Mouse (Mus musculus) megakaryocyte progenitor cell, adult 5-6 weeks (primary cell): ENCODE measurements around the gene Mgp. TPM values are rescaled to one million over a fixed set of nuclear protein-coding genes. Genes with fewer than 3 reads are reported as not detected.
"Not testable (repeated sequence)": the region's sequence is repeated elsewhere in the genome, so short reads cannot be mapped to it uniquely, and the experiment has no call there.

Experiments
- ATAC-seq: replicated peaks from 2 replicates; pipeline ENCODE4 v1.8.0; 2016; ENCODE audit warnings: mild to moderate bottlenecking, moderate TSS enrichment, inconsistent platforms; ENCODE audit not compliant: poor library complexity
- total RNA-seq, 2 experiments: library from RNA; stranded (forward) in 1 of 2; stranded (reverse) in 1 of 2; fragments of 157-497, 149-512 nt in 1 of 2; fragments of 200-1000 nt in 1 of 2; gene quantifications; 2 replicates each; pipeline versions ENCODE4 v1.2.3 to v1.2.4; 2015 to 2017

Mgp gene
- total RNA-seq, 2 experiments from 2014 or later = not detected

DNA sequence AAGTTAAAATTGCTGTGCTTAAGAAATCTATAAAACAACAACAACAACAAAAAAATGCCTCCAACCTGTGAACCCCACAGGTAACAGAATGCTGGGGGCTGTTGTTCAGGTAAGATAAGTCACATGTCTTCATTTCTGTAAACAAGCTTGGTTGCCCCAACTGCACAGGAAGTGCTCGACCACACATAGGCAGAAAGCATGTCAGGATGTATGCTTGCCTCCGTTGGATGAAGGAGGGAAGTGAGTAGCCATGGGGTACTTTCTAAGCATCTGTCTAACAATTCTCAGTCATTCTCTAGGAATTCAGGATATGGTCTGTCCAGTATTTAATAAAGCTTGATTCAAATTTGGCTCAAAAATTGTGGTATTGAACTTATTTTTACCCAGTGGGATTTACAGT lies 23.3 kb upstream of the Mgp start:
- peak; percentile 36 for ATAC-seq

DNA sequence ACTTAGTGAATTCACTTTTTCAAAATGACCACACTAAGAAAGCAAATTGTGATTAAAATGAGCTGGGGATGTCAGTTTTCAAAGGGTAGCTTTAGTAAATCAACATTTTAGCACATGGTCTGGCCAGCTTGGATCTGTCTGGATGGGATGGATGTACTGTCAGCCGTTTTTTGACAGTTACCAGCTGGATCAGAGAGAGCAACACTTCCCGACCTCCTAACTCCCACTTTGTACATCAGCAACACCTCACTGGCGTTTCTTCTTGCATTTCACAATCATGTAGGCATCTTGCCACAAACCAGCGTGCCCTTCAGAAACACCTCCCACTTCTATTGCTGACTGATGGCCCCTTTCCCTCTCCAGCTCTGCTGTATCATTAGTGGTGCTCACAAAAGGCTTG lies 22.6 kb upstream of the Mgp start:
- ATAC-seq = peak; percentile 42

DNA sequence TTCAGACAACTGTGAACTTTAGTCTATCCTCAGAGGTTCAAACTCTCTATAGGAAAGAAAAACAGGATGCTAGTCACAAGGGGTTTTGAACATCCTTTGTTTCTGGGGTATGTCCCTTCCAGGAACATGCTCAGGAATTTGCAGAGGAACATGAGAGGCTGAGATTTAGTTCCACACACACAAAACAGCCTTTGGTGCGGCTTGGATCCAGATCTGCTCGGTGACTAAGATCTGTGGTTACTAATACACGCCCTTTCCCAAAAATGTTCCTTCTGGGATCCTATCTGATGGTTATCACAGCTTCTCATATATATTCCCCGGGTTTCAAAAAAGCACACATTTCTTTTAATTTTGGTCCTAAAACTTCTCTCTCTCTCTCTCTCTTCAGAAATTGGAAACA lies 22.2 kb upstream of the Mgp start:
- ATAC-seq = no peak

DNA sequence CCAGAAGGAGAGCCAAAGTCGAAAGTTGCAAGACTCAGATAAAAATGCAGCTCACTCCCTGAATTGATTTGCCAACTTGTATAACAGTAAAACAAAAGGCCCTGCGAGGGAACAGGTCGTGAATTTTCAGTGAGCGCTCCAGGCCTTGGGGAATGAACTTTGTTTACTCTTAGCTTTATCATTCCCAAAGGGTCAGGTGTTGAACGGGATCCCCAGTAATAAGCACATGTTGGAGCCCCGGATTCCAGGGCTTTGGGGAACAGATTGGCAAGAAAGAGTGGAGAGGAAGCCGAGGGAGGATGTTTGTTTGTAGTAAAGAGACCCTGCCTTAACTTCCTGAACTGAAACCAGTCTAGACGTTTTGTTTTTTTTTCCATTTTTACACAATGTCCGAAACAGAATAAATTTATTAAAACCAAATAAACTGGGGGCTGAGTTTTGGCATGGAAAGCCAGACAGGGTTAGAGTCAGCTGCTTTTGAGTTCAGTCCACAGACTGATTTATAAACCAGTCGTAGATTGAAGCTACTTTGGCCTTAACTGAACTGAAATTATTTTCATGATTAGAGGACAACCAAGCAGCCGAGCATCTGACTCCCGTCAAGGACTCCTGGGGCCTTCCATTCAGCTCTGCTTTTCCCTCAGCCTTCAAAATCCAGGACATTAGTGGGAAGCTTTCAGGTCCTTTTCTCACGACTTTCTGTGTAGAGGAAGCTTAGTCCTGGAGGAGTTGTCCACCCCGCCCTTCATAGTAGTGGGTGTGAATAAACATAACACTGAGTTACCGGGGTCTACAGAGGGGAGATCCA lies 19.1 kb upstream of the Mgp start:
- no peak for ATAC-seq

DNA sequence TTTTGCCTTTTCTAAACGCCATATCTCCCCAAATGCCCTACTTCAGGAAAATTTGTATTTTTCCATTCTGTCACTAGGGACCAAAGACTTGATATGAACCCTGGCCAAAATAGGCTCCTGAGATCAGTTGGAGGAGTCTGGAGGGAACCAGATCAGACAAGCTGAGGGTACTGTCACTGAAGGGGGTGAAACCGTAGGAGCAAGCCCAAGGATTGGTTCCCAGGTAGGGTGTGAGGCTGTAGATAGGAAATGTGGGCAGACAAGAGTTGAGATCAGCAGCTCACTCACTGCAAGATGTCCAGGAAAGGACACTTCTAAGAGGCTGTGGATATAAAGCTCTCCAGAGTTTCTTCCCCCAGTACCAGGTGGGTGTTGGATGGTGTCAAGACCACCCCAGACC lies 16.4 kb upstream of the Mgp start:
- ATAC-seq = peak; percentile 90

DNA sequence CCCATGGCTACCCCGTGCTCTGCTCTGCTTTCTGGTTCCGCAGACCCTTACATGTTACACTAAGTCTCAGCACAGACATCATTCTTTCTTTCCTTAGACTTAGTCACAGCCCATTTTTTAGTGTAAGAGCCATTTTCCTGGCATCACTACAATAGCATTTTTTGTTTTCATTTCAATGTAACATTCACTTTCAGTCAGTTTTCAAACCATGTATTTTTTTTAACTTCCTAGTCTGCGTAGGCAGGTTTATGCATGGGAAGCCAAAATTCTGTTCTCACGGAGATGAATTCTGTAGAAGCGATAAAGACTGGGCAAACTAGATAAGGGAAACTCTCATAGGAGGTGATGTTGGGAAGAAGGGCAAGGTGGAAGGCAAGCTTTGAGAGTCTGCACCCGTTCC lies 13.9 kb upstream of the Mgp start:
- no peak for ATAC-seq

DNA sequence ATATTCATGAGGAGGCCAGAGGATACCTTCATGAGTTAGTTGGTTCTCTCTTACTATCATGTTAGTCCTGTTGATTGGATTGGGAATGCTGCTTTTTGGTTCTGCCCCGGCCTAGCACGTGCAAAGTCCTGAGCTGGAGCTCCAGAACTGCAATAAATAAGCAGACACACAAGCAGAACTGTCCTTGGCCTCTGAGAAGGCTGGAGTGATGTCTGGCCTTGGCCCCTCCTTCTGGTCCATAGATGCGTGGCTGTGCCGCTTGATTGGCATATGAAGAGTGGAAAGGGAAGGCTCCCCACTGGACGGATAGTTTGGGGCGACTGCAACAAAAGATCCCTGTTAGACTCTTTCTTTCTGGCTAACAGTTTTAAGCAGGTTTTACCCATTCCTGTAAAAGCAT lies 13.4 kb upstream of the Mgp start:
- no peak for ATAC-seq

DNA sequence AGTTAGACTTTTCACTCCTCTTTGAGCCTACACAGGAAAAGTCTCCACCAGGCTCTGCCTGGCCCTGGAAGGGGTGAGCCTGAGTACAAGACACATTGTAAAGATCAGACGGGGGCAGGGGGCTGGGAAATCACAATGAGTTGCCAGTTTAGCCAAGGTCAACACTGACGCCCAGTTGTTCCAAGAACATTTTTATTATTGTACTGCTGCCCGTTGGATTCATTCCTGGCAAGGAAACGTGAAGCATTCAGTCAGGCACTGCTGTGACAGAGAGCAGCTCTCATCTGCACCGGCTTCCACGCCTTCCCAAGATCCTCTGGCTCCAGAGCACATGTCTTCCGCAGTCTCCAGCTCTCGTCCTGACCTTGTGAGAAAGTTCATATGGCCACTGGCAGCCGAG lies 12.2 kb upstream of the Mgp start:
- no peak for ATAC-seq

DNA sequence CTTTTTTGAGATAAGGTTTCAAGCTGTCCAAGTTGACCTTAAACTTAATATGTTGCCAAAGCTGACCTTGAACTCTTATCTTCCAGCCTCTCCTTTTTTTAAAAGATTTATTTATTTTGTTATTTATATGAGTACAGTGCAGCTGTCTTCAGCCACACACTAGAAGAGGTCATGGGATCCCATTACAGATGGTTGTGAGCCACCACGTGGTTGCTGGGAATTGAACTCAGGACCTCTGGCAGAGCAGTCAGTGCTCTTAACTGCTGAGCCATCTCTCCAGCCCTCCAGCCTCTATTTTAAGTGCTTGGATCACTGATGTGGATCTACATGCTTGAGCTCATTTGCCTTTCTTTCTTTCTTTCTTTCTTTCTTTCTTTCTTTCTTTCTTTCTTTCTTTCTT lies 9.1 kb upstream of the Mgp start:
- ATAC-seq = not testable (repeated sequence)

DNA sequence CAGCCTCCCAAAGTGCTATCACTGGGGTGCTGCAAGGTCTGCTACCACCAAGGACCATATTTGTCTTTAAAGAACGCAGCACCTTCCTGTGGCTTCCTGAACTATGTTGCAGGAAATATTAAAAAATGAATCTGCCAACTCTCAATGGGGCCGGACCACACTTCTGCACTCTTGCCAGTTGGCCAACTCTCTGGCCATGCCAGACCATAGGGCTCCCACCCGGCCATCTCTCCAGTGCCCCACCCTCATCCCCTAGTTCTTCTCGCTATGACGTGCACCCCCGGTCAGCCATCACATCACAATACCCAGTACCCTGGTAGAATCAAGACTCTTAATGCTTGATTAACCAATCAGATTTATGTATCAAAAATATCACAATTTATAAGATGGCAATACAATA lies 8.3 kb upstream of the Mgp start:
- no peak for ATAC-seq

DNA sequence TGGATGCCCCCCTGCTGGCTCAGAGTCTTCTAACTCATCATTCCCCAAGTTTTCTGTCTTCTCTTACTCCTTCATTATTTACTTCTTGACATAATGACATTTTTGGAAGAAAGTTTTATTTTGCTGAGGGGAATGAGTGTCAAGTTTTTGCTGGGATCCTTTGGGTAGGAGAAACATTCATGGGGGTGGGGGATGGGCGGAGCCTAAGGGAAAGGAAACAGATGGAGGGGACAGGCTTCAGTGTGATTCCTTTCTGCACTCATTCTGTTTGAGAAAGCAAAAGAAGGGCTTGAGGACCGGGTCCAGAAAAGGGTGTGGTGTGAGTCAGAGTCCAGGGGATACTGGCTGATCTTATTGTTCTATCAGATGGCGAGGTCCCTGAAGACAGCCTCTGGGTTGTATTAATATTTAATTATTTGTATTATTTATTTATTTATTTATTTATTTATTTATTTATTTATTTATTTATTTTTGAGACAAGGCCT lies 7.8 kb upstream of the Mgp start:
- ATAC-seq = no peak

DNA sequence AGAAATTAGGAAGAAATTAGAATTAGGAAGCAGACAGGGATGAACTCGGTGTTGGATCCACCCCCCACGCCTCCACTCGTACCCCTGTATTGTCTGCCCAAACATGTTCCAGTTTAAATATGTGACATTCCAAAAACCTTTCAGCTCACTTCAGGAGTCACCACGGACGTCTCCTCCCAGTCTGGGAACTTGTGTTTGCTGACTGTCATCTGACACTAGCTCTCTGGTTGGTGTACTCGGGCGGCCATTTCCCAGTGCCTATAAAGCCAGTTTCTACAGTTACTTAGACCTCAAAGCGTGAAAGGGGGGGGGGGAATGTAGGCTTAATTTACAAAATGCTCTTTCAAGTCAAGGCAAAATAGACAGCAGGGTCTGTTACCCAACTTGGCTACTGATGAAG lies 6.1 kb upstream of the Mgp start:
- ATAC-seq = no peak

DNA sequence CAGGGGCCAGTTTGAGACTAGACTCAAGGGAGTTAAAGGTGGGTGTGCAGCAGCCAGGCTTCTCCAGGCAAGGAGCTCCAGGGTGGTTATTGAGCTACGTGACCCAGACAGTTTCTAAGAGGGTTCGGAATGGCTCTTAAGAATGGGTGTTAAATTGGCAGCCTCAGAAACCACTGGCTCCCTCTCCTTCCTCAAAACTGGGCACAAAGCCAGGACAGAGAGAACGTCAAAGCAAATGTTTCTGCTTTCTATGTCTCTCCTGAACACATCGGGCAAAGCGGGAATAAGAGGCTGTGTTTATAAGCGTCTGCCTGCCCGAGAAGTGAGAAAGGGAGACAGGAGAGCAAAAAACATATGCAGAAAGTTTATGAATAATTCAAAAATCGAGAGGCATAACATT lies 1.0 kb downstream of the Mgp start:
- ATAC-seq = peak; percentile 58

DNA sequence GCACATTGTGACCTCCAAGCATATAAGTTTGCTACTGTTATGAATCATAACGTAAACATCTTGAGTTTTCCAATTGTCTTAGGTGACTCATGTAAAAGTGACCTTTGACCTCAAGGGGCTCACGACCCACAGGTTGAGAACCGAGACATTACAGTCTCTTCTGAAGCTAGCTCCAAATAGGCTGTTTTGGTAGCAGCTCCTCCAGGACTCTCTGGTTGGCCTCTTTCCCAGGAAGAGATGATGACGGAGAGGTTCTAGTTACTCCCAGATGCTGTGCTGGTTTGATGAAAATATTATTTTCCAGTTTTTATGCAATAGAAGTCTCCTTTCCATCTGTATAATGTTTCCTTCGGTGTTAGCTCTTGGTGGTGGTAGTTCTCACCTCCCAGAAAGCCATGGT lies 6.7 kb downstream of the Mgp start:
- no peak for ATAC-seq

DNA sequence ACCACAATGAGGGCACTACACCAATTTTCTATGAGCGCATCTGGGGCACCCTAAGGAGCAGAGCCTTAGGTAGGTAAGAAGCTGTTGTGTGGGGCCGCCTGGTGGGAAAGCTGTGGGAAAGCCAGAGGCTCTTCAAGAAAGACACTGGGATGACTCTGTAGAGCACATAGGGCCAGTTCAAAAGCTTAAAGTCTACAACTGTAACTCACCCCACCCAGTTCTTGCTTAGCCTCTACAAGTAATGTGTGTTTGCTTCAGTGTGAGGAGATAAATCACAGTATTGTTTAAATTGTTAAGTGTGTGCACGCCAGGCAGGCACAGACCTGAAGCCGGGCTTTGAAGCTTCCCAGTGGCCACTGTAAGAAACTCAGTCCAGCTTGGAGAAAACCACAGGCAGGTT lies 9.5 kb downstream of the Mgp start:
- no peak for ATAC-seq

DNA sequence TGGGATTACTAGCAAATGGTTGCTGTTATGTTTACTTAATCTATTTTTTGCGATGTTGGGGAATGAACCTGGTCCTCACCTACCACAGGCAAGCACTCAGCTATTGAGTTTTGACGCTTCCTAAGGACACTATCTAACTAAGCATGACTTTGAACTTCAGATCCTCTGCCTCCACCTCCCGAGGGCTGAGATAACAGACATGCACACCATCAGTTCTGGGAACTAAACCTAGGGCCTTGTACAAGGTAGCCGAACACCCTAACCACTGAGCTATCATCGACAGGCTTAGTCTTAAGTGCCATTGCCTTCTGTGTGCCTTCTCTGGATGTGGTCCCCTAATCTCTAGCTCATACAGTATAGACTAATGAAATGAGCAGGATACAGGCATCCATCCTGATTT lies 10.3 kb downstream of the Mgp start:
- no peak for ATAC-seq

DNA sequence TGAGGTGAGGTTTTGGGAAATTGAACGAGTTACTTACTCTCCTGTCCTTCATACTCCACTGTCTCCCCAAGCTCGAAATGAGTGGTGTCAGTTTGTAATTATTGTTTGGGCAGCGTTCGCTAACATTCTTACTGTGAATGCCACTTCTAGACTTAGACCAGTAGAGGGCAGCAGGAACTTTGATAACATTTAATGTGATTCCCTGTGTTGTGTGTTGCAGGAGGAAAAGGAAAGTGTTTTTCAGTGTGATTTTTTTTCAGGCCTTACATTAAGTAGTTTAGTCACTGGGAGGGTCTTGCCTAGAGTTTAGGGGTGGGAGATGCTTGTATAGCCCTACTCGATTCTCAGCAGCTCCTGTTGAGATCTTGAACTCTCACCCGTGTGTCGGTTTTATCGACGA lies 14.6 kb downstream of the Mgp start:
- peak; percentile 45 for ATAC-seq

DNA sequence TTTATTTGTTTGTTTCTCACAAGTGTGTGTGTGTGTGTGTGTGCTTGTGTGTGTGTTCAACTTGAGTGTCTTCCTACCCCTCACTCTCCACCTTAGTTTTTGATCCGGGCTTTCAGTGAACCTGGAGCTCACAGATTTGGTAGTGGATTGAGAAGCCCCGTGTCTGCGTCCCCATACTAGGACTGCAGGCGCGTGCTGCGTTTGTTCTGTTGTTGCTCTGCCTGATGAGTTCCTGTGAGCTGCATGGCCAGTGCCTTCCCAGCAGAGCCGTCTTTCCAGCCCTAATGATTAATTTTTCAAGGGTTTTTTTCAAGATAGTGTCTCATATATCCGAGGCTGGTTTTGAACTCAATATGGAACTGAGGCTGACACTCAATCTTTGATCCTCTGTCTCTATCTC lies 17.2 kb downstream of the Mgp start:
- ATAC-seq = no peak

DNA sequence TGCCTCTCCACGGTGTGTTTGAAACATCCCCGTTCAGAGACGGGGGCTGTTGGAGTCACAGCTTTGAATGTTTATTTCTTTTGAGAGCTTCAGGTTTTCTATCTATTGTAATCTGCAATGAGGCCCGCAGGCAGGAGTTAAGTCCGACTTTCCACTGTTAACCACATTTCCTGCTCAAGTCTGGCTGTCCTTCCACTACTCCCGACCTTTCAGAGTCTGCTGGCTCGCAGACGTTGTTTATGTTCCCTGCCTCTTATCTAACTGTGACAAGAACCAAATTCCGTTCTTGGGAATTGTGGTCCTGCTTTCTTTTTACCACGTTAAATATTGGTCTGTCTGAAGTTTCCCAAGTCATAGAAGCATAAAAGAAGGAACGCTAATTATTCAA lies 17.8 kb downstream of the Mgp start:
- peak; percentile 12 for ATAC-seq

DNA sequence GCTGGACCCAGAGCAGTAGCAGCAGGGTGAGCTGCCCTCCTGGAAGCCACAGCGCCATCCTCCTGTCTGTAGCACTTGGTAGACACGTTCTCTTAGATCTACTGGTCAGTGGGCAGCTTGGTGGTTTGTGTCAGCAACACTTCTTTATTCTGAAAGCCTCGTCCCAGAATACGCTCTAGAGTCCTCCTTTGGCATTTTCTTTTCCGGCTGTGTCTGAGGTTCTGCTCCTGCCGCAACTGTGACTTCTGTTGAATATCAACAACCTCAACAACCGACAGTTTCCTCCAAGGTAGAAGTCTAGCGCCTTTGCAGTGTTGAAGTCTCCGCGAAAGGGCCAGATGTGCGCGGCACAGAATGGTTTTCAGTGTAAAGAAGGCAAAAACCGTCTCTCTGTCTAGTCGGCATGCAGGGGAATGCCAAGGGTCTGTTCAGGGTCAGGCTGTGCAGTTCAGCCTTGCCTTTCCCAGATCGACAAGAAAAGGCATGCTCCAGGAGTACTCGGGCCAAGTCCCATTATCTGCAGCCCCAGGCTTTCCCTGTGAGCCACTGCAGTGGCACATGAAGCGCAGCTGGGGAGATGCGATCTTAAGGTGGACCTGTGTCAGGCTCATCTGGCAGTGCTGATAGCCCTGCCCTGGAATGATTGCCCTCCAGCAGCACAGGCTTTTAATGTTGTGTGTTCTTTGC lies 18.3 kb downstream of the Mgp start, which contains the start of gene Art4:
TSS of gene Art4 (minus strand) at position 548 of the 687 bp plus-strand sequence.
- ATAC-seq = peak; percentile 74

DNA sequence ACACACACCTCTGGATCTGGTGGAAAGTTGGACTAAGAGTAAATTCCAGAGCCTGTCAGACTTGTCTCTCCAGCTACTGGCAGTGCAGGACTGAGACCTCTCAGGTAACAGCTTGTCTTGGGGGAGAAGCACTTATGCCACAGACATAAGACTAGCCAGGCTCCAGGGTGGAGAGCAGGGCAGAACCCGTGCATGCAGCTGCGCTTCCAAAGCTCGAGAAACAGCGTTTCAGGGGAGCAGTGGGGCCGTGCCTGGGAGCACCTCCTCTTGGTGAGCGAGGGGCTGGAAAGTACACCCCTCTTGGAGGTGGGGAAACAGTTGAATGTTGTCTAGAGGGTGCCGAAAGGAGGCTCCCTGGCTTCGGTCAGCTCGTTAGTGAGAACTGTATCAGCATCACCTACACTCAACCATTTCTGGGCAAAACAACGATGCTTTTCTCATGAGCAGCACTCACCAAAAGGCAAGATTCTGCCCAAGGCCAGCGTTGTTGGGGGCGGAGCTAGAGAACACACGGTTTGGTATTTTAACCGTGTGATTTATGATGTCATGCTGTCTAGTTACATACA lies 19.5 kb downstream of the Mgp start:
- ATAC-seq = peak; percentile 18

DNA sequence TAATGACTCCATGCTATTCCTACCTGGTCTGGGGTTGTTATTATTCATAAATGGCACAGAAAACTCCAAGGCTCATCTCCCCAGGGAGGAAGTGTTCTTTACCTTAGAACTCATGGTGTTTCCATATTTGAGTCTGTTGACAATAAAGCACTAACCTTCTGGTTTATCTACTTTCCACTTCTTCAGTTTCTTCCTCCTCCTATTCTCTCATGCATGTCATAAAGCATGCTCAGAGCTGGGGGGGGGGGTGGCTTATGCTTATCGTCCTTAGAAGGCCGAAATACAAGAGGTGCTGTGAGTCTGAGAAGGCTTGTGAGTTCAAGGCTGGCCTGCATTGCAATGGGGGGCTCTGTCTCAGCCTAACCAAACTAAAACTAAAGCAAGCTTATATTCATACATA lies 20.4 kb downstream of the Mgp start:
- ATAC-seq = no peak
